Mouse (Mus musculus) frontal cortex, adult 2 months (tissue): ENCODE results near the gene Nolc1. TPM values are rescaled to one million over a fixed set of nuclear protein-coding genes. Genes with fewer than 3 reads are reported as not detected.
"Not testable (repeated sequence)": the region's sequence is repeated elsewhere in the genome, so short reads cannot be mapped to it uniquely, and the experiment has no call there.

Experiments used
- DNase-seq, 2 experiments: peaks; one replicate each; pipeline ENCODE4 v3.0.0; 2022; ENCODE audit warnings: low spot score in 1 of 2; ENCODE audit errors: extremely low spot score in 1 of 2
- polyA plus RNA-seq: library from polyadenylated mRNA; depleted of rRNA; stranded (reverse); fragments of >200 nt; gene quantifications from 2 replicates; pipeline ENCODE4 v1.2.3, GENCODE M21; 2012

The Nolc1 gene
- polyA plus RNA-seq, 1 experiment = 41.8 TPM

GRCm38 (mm10) chr19:46085185-46085584, 9.5 kb downstream of the Nolc1 start:
- no peak for DNase-seq

- DNase-seq = peak in 1 of 2 experiments; percentile 83
Observed at GRCm38 (mm10) chr19:46086337-46086736, 10.7 kb downstream of the Nolc1 start.

- DNase-seq = no peak
Observed at GRCm38 (mm10) chr19:46087871-46088270, 12.2 kb downstream of the Nolc1 start.

- no peak for DNase-seq
Observed at GRCm38 (mm10) chr19:46091641-46092040, 16.0 kb downstream of the Nolc1 start.

- no peak for DNase-seq
Observed at GRCm38 (mm10) chr19:46094144-46094543, 18.5 kb downstream of the Nolc1 start.

GRCm38 (mm10) chr19:46095291-46095690, 19.6 kb downstream of the Nolc1 start:
- peak; percentile 31 to 69 for DNase-seq

- DNase-seq = no peak
Observed at GRCm38 (mm10) chr19:46096396-46096795, 20.7 kb downstream of the Nolc1 start.

- DNase-seq = no peak
Observed at GRCm38 (mm10) chr19:46099561-46099960, 23.9 kb downstream of the Nolc1 start.

- DNase-seq = no peak
Observed at GRCm38 (mm10) chr19:46103437-46104186, 27.9 kb downstream of the Nolc1 start.

GRCm38 (mm10) chr19:46104187-46104557, 28.5 kb downstream of the Nolc1 start:
- DNase-seq = no peak

GRCm38 (mm10) chr19:46110214-46110613, 34.6 kb downstream of the Nolc1 start:
- DNase-seq = no peak

- no peak for DNase-seq
Observed at GRCm38 (mm10) chr19:46110781-46111180, 35.1 kb downstream of the Nolc1 start.

- DNase-seq = no peak
Observed at GRCm38 (mm10) chr19:46114617-46115016, 39.0 kb downstream of the Nolc1 start.

GRCm38 (mm10) chr19:46119458-46119857, 43.8 kb downstream of the Nolc1 start:
- no peak for DNase-seq

- no peak for DNase-seq
Observed at GRCm38 (mm10) chr19:46120872-46121271, 45.2 kb downstream of the Nolc1 start.

GRCm38 (mm10) chr19:46123876-46124275, 48.2 kb downstream of the Nolc1 start:
- DNase-seq = no peak

- DNase-seq = no peak
Observed at GRCm38 (mm10) chr19:46124651-46125050, 49.0 kb downstream of the Nolc1 start.

GRCm38 (mm10) chr19:46126301-46126700, 50.6 kb downstream of the Nolc1 start:
- no peak for DNase-seq

- DNase-seq = not testable (repeated sequence)
Observed at GRCm38 (mm10) chr19:46129737-46130136, 54.1 kb downstream of the Nolc1 start.

- DNase-seq = no peak
Observed at GRCm38 (mm10) chr19:46131283-46131682, 55.6 kb downstream of the Nolc1 start.

- no peak for DNase-seq
Observed at GRCm38 (mm10) chr19:46131694-46132525, 56.2 kb downstream of the Nolc1 start, which contains the start of gene Elovl3. Gene Elovl3, plus strand, starts transcription at chr19:46131897.

GRCm38 (mm10) chr19:46132577-46132976, 56.9 kb downstream of the Nolc1 start:
- DNase-seq = no peak
